Mouse (Mus musculus): ENCODE results near the gene Cd247.

Cd247 gene

GRCm38 (mm10) chr1:165853131-165853721 lies 64.7 kb downstream of the Cd247 start:
- DNase-seq (ENCODE audit: low spot score) = no peak

GRCm38 (mm10) chr1:165853729-165854420 lies 65.4 kb downstream of the Cd247 start:
- peak; percentile 69 for DNase-seq (ENCODE audit: low spot score)

GRCm38 (mm10) chr1:165855759-165856545 lies 67.5 kb downstream of the Cd247 start:
- no peak for DNase-seq (ENCODE audit: low spot score)

GRCm38 (mm10) chr1:165857279-165857678 lies 68.8 kb downstream of the Cd247 start:
- no peak for DNase-seq (ENCODE audit: low spot score)

- no peak for DNase-seq (ENCODE audit: low spot score)
Measured at GRCm38 (mm10) chr1:165858356-165858755, 69.9 kb downstream of the Cd247 start.

GRCm38 (mm10) chr1:165860373-165861234 lies 72.1 kb downstream of the Cd247 start:
- no peak for DNase-seq (ENCODE audit: low spot score)

- no peak for DNase-seq (ENCODE audit: low spot score)
Measured at GRCm38 (mm10) chr1:165861235-165861609, 72.7 kb downstream of the Cd247 start.

- DNase-seq (ENCODE audit: low spot score) = no peak
Measured at GRCm38 (mm10) chr1:165862059-165862458, 73.6 kb downstream of the Cd247 start.

GRCm38 (mm10) chr1:165864864-165865795 lies 76.6 kb downstream of the Cd247 start:
- no peak for DNase-seq (ENCODE audit: low spot score)

- no peak for DNase-seq (ENCODE audit: low spot score)
Measured at GRCm38 (mm10) chr1:165866630-165867280, 78.3 kb downstream of the Cd247 start.

- DNase-seq (ENCODE audit: low spot score) = no peak
Measured at GRCm38 (mm10) chr1:165868659-165869058, 80.2 kb downstream of the Cd247 start.

- no peak for DNase-seq (ENCODE audit: low spot score)
Measured at GRCm38 (mm10) chr1:165874645-165875044, 86.2 kb downstream of the Cd247 start.

- no peak for DNase-seq (ENCODE audit: low spot score)
Measured at GRCm38 (mm10) chr1:165875520-165876284, 87.2 kb downstream of the Cd247 start.

- no peak for DNase-seq (ENCODE audit: low spot score)
Measured at GRCm38 (mm10) chr1:165878751-165879150, 90.3 kb downstream of the Cd247 start.

GRCm38 (mm10) chr1:165882146-165882900 lies 93.8 kb downstream of the Cd247 start:
- DNase-seq (ENCODE audit: low spot score) = no peak

GRCm38 (mm10) chr1:165891686-165892085 lies 103.2 kb downstream of the Cd247 start:
- no peak for DNase-seq (ENCODE audit: low spot score)

- DNase-seq (ENCODE audit: low spot score) = no peak
Measured at GRCm38 (mm10) chr1:165903596-165903995, 115.1 kb downstream of the Cd247 start.

- DNase-seq (ENCODE audit: low spot score) = no peak
Measured at GRCm38 (mm10) chr1:165908153-165908552, 119.7 kb downstream of the Cd247 start.

- DNase-seq (ENCODE audit: low spot score) = no peak
Measured at GRCm38 (mm10) chr1:165908806-165909205, 120.3 kb downstream of the Cd247 start.
